Mouse (Mus musculus): ENCODE measurements around the gene Jph4. TPM values are rescaled to one million over a fixed set of nuclear protein-coding genes. Genes with fewer than 3 reads are reported as not detected.

The Jph4 gene
- polyA plus RNA-seq, 1 experiment, result 0.33 TPM

GRCm38 (mm10) chr14:55105386-55105785 lies 11.3 kb downstream of the Jph4 start:
- Histone ChIP-seq H3K36me3 (ENCODE audit: control insufficient read depth, insufficient read depth, low read length) (peaks cover 15% of the 10 kb centered on the region), H3K4me3 (ENCODE audit: extremely low read depth, insufficient read depth, insufficient read length) (no peak overlapping the region), H3K27me3 (ENCODE audit: control insufficient read depth, insufficient read depth, low read length) (no peaks in the 10 kb centered on the region), H3K4me1 (ENCODE audit: control insufficient read depth, insufficient read depth, insufficient read length) (no peaks in the 10 kb centered on the region), H3K27ac (ENCODE audit: insufficient read depth, low read length) (no peak overlapping the region)
- DNase-seq (ENCODE audit: low read depth in 1 of 2, low spot score in 2 of 2), result no peak
- 16% methylated on average over 7 of the region's 7 CpGs for WGBS
- TF ChIP-seq POLR2A (IDR thresholded peaks at IDR 0.05; ENCODE audit: low read depth, low read length) (no peak), CTCF (IDR thresholded peaks at IDR 0.05; ENCODE audit: extremely low read depth, insufficient read depth, insufficient read length, insufficient replicate concordance) (no peak)

- TF ChIP-seq POLR2A (IDR thresholded peaks at IDR 0.05; ENCODE audit: low read depth, low read length) (no peak), CTCF (IDR thresholded peaks at IDR 0.05; ENCODE audit: extremely low read depth, insufficient read depth, insufficient read length, insufficient replicate concordance) (no peak)
- WGBS, result 95% methylated on average over 18 of the region's 18 CpGs
- no peak overlapping the region for H3K27ac ChIP-seq (ENCODE audit: insufficient read depth, low read length)
- H3K27me3 ChIP-seq (ENCODE audit: control insufficient read depth, insufficient read depth, low read length), result no peaks in the 10 kb centered on the region
- DNase-seq (ENCODE audit: low read depth in 1 of 2, low spot score in 2 of 2), result no peak
- H3K4me1 ChIP-seq (ENCODE audit: control insufficient read depth, insufficient read depth, insufficient read length), result no peaks in the 10 kb centered on the region
- H3K4me3 ChIP-seq (ENCODE audit: extremely low read depth, insufficient read depth, insufficient read length), result no peak overlapping the region
- peaks cover 16% of the 10 kb centered on the region for H3K36me3 ChIP-seq (ENCODE audit: control insufficient read depth, insufficient read depth, low read length)
Observed at GRCm38 (mm10) chr14:55104365-55104764, 12.4 kb downstream of the Jph4 start.

- WGBS, result 93% methylated on average over 15 of the region's 15 CpGs
- no peaks in the 10 kb centered on the region for H3K27me3 ChIP-seq (ENCODE audit: control insufficient read depth, insufficient read depth, low read length)
- no peak overlapping the region for H3K27ac ChIP-seq (ENCODE audit: insufficient read depth, low read length)
- H3K36me3 ChIP-seq (ENCODE audit: control insufficient read depth, insufficient read depth, low read length), result peaks cover 16% of the 10 kb centered on the region
- peaks cover 2% of the 10 kb centered on the region; the same call in 1 of the 2 replicates for H3K4me1 ChIP-seq (ENCODE audit: control insufficient read depth, insufficient read depth, insufficient read length)
- no peak overlapping the region for H3K4me3 ChIP-seq (ENCODE audit: extremely low read depth, insufficient read depth, insufficient read length)
- DNase-seq (ENCODE audit: low read depth in 1 of 2, low spot score in 2 of 2), result no peak
- no peak for TF ChIP-seq POLR2A (IDR thresholded peaks at IDR 0.05; ENCODE audit: low read depth, low read length)
- TF ChIP-seq CTCF (IDR thresholded peaks at IDR 0.05; ENCODE audit: extremely low read depth, insufficient read depth, insufficient read length, insufficient replicate concordance), result no peak
Observed at GRCm38 (mm10) chr14:55102253-55102785, 14.4 kb downstream of the Jph4 start.

- peaks cover 2% of the 10 kb centered on the region; the same call in 1 of the 2 replicates for H3K4me1 ChIP-seq (ENCODE audit: control insufficient read depth, insufficient read depth, insufficient read length)
- 52% methylated on average over 4 of the region's 4 CpGs for WGBS
- peaks cover 16% of the 10 kb centered on the region for H3K36me3 ChIP-seq (ENCODE audit: control insufficient read depth, insufficient read depth, low read length)
- DNase-seq (ENCODE audit: low read depth in 1 of 2, low spot score in 2 of 2), result peak in 1 of 2 experiments; percentile 55
- no peak overlapping the region for H3K4me3 ChIP-seq (ENCODE audit: extremely low read depth, insufficient read depth, insufficient read length)
- peak; percentile 38; the same call in 1 of the 2 replicates for TF ChIP-seq CTCF (IDR thresholded peaks at IDR 0.05; ENCODE audit: extremely low read depth, insufficient read depth, insufficient read length, insufficient replicate concordance)
- TF ChIP-seq POLR2A (IDR thresholded peaks at IDR 0.05; ENCODE audit: low read depth, low read length), result no peak
- no peaks in the 10 kb centered on the region for H3K27me3 ChIP-seq (ENCODE audit: control insufficient read depth, insufficient read depth, low read length)
- no peak overlapping the region for H3K27ac ChIP-seq (ENCODE audit: insufficient read depth, low read length)
Observed at GRCm38 (mm10) chr14:55101592-55101991, 15.1 kb downstream of the Jph4 start.

DNA sequence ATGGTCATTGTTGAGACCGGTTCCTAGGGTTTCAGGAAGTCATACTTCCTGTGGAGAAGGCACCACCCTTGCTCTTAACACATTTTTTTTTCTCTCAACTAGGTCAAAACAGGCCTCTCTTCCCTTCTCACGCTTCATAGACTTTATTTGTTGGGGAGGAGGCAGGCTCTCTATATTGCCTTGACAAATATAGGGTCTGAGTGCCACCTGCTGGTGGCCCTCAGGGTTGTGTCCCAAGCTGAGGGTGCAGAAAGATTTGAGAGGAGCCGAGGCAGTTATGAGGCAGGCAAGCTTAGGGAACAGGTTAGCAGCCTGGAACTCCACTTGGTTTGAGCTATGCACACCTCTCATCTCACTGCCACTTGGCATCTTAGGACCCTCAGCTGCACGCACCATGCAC lies 18.7 kb downstream of the Jph4 start:
- DNase-seq (ENCODE audit: low read depth in 1 of 2, low spot score in 2 of 2), result no peak
- TF ChIP-seq POLR2A (IDR thresholded peaks at IDR 0.05; ENCODE audit: low read depth, low read length), result no peak
- TF ChIP-seq CTCF (IDR thresholded peaks at IDR 0.05; ENCODE audit: extremely low read depth, insufficient read depth, insufficient read length, insufficient replicate concordance), result peak; percentile 52; the same call in 1 of the 2 replicates
- Histone ChIP-seq H3K4me3 (ENCODE audit: extremely low read depth, insufficient read depth, insufficient read length) (no peak overlapping the region), H3K36me3 (ENCODE audit: control insufficient read depth, insufficient read depth, low read length) (peaks cover 11% of the 10 kb centered on the region), H3K27me3 (ENCODE audit: control insufficient read depth, insufficient read depth, low read length) (no peaks in the 10 kb centered on the region), H3K4me1 (ENCODE audit: control insufficient read depth, insufficient read depth, insufficient read length) (peaks cover 5% of the 10 kb centered on the region; the same call in 1 of the 2 replicates), H3K27ac (ENCODE audit: insufficient read depth, low read length) (peak overlapping the region; percentile 60; the same call in 1 of the 2 replicates)
- WGBS, result 54% methylated on average over 4 of the region's 4 CpGs

DNA sequence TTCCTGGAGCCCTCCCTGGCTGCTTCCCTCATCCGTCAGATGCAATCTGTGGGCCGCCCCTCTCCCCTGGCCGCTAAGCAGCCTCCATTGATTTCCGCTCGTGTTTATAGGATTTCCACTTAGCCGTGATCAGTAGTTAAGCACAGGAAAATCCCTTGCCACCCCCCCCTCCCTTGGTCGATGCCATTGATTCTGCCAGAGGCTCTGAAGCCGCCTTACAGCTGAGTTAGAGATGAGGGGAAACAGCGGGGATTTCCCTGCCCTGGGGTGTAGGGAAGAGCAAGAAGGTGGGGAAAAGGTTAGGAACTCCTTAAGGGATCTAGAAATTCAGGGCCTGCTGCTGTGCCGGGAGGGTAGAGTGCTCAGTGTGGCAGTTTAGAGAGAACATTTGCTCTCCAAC lies 19.1 kb downstream of the Jph4 start:
- no peak for DNase-seq (ENCODE audit: low read depth in 1 of 2, low spot score in 2 of 2)
- H3K36me3 ChIP-seq (ENCODE audit: control insufficient read depth, insufficient read depth, low read length), result peaks cover 8% of the 10 kb centered on the region; the same call in 1 of the 2 replicates
- 80% methylated on average over 10 of the region's 10 CpGs for WGBS
- no peak overlapping the region for H3K4me3 ChIP-seq (ENCODE audit: extremely low read depth, insufficient read depth, insufficient read length)
- H3K27ac ChIP-seq (ENCODE audit: insufficient read depth, low read length), result peak overlapping the region; percentile 60
- no peak for TF ChIP-seq CTCF (IDR thresholded peaks at IDR 0.05; ENCODE audit: extremely low read depth, insufficient read depth, insufficient read length, insufficient replicate concordance)
- no peak for TF ChIP-seq POLR2A (IDR thresholded peaks at IDR 0.05; ENCODE audit: low read depth, low read length)
- peaks cover 5% of the 10 kb centered on the region; the same call in 1 of the 2 replicates for H3K4me1 ChIP-seq (ENCODE audit: control insufficient read depth, insufficient read depth, insufficient read length)
- no peaks in the 10 kb centered on the region for H3K27me3 ChIP-seq (ENCODE audit: control insufficient read depth, insufficient read depth, low read length)

DNA sequence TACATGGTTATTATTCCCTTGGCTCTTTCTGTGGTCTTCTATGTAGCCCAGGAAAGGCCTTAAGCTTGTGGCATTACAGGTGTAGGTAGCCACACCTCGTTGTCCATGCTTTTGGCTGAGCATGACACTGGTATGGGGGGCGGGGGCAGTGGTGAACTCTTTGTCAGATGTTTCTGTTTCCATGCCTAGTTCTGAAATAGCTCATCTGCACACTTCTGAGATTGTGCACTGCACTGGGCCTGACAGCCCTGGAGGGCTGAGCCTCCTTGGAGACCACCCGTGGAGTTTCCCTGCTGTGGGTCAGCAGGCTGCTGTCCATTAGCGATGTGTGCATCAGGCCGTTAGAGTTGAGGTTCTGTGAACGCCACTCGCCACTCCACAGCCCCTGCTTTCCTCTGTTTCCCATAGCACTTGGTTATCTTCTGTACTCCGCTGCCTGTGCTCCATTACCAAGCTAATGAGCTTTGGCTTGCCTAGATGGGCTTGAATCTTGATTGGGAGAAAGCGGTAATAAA lies 20.1 kb downstream of the Jph4 start:
- Histone ChIP-seq H3K27me3 (ENCODE audit: control insufficient read depth, insufficient read depth, low read length) (no peaks in the 10 kb centered on the region), H3K27ac (ENCODE audit: insufficient read depth, low read length) (no peak overlapping the region), H3K36me3 (ENCODE audit: control insufficient read depth, insufficient read depth, low read length) (peaks cover 6% of the 10 kb centered on the region; the same call in 1 of the 2 replicates), H3K4me1 (ENCODE audit: control insufficient read depth, insufficient read depth, insufficient read length) (peaks cover 5% of the 10 kb centered on the region; the same call in 1 of the 2 replicates), H3K4me3 (ENCODE audit: extremely low read depth, insufficient read depth, insufficient read length) (no peak overlapping the region)
- TF ChIP-seq POLR2A (IDR thresholded peaks at IDR 0.05; ENCODE audit: low read depth, low read length) (no peak), CTCF (IDR thresholded peaks at IDR 0.05; ENCODE audit: extremely low read depth, insufficient read depth, insufficient read length, insufficient replicate concordance) (no peak)
- DNase-seq (ENCODE audit: low read depth in 1 of 2, low spot score in 2 of 2), result no peak
- WGBS, result 89% methylated on average over 9 of the region's 9 CpGs

Data from spleen, adult 2 months (tissue).